Mouse (Mus musculus) adrenal gland, postnatal 14 days (tissue): ENCODE results near the gene Ciao2a. TPM values are rescaled to one million over a fixed set of nuclear protein-coding genes. Genes with fewer than 3 reads are reported as not detected.
A peak's percentile ranks its signal among the peaks of the same experiment; 100 is the strongest.

Source experiments
- DNase-seq: peaks from one replicate; pipeline ENCODE4 v3.0.0; 2021; ENCODE audit warnings: mixed read lengths
- total RNA-seq: library from RNA; stranded (reverse); gene quantifications from 2 replicates; pipeline ENCODE4 v1.2.3, GENCODE M21; 2021

Ciao2a gene
- total RNA-seq, 1 experiment from 2014 or later = 86.2 TPM

DNA sequence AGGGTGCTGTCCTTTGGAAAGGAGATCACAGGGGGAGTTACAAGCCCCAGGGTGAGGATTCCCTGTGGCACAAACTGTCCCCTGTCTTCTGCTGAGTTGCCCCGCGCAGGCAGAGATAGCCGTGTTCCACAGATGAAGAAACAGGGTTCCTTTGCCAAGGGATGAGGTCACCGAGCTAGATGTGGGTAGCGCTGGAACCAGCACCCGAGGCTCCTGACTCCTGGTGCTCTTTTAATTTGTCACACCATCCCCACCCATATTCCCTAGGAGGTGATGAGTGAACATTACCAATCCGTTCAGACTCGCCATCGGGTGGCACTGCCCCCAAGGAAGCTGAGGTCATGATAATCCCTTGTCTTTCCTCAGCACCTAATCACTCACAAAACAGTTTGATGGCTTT lies 36.6 kb downstream of the Ciao2a start:
- peak; percentile 34 for DNase-seq

DNA sequence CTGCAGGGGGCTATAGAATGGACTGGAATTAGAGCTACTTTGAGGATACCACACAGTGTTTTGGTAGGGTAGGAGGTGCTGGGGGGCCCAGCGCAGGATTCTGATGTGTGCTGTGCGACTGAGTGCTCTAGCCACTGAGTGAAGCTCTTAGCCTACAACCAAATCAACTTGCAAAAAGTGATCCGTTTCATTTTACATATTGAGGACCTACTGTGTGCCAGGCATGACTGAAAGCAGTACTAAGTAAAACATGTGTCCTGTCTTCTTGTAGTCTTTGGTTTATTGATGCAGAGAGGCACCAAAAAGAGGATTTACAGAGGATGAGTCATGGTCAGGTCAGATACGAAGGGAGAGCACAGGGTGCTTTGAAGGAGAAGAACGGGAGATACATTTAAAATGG lies 40.8 kb downstream of the Ciao2a start:
- DNase-seq = no peak

DNA sequence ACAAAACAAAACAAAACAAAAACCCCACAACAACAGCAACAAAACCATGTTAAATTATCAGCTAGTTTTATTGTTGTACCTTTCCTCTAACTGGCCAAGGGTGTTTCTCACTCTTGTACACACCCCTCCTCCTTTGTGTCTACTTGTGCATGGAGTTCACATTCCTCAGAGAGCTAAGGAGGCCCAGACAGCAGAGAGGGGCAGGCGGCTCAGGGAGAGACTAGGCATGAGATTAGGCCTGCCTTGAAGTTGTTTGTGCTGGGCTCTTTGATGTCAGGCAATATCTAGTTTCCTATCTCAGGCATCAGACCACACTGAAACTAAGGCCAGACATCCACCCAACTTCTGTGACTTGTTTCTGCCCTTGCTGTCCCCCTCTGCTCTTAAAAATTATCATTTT lies 41.8 kb downstream of the Ciao2a start:
- no peak for DNase-seq

DNA sequence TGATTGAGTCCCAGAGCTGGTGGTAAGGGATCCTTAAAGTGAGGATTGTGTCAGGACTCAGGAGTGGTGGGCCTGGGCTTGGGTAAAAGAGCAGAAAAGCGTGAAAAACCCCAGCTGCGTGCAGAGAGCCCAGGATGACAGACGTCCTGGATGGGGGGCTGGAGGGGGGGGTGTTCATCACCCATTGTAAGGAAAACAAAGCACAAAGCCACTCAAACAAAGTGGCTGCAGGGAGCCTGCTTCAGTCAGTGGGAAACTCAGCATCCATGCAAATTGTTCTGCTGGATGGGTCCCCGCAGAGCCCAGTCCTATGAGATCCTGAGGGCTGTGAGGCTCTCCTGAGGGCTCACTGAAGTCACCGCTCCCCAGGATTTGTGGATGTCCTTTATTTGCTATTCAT lies 44.1 kb downstream of the Ciao2a start:
- DNase-seq = no peak

GRCm38 (mm10) chr9:66171275-66171921 lies 45.0 kb downstream of the Ciao2a start:
- no peak for DNase-seq

- no peak for DNase-seq
These were observed 47.0 kb downstream of the Ciao2a start for GRCm38 (mm10) chr9:66173316-66173855.

- DNase-seq = no peak
These were observed 48.6 kb downstream of the Ciao2a start for GRCm38 (mm10) chr9:66174985-66175384.

GRCm38 (mm10) chr9:66177975-66178374 lies 51.6 kb downstream of the Ciao2a start:
- DNase-seq = no peak

DNA sequence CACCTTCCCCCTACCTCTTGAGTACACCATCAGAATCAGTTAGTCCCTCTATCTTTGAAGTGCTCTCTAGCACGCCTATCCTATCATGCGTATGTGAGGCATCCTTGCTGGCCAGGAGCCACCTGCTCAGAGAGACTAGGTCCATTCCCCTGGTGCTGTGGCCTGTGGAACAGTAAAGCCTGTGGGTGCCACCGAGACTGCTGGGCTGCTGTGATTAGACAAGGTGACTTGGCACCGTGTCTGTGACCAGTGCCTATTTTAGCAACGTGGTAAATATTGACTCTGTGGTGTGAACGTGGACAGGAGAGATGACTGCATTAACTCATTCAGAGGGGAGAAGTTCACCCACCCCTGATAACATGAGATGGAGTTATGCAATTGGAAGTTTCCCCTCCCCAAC lies 53.4 kb downstream of the Ciao2a start:
- no peak for DNase-seq

GRCm38 (mm10) chr9:66181126-66181825 lies 54.9 kb downstream of the Ciao2a start:
- DNase-seq = no peak

GRCm38 (mm10) chr9:66181826-66182678 lies 55.6 kb downstream of the Ciao2a start:
- DNase-seq = no peak

GRCm38 (mm10) chr9:66182679-66182993 lies 56.2 kb downstream of the Ciao2a start:
- no peak for DNase-seq

GRCm38 (mm10) chr9:66183023-66183422 lies 56.6 kb downstream of the Ciao2a start:
- DNase-seq = no peak

DNA sequence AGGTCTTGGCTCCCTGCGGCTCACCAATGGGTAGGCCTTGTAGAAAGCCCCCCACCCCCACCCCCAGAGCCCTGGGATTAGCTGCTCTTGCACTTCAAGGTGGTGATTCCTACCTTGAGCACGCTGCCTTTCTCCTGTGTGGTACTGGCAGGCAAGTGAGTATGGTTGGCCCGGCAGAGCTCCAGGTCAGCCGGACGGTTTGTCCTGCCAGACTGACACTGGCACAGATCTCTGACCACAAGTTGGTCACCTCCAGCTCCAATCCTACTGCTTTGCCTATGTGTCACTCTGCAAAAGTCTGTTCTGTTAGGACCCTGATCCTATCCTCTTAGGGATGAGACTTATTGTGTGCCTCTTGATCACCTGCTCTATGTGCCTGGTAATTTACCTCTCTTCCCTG lies 58.2 kb downstream of the Ciao2a start:
- no peak for DNase-seq

DNA sequence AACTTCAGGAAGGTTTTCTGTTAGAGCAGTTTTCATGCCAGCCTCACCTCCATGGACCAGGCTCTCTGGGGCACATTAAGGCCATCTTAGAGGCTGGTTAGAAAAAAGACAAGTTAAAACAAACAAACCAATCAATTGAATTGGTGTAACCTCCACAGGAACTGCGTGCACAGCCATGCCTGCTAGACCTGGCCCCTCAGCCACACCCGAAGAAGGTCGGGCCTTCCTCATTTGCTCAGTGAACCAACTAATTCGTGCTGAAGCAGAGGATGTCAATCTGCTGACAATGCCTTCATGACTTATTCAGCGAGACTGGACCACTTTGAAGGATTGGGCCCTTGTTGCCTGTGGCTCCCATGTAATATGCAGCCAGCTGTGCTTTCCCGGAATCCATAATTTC lies 60.0 kb downstream of the Ciao2a start:
- no peak for DNase-seq

Other genes with a start within 250 kb of the Ciao2a start
- gene Pclaf, start 236.4 kb upstream of the Ciao2a start, total RNA-seq = 16.7 and 19.6 TPM in 2 replicates
- gene Trip4, start 217.8 kb upstream of the Ciao2a start, total RNA-seq = 28.1 and 32.7 TPM in 2 replicates
- gene Csnk1g1, start 217.7 kb upstream of the Ciao2a start, total RNA-seq = 18.8 and 24.2 TPM in 2 replicates
- 322 and 341 TPM in 2 replicates for gene Ppib, start 66.4 kb upstream of the Ciao2a start, total RNA-seq
- 1.2 and 2.3 TPM in 2 replicates for gene Snx22, start 56.9 kb upstream of the Ciao2a start, total RNA-seq
- gene Snx1, start within 50 bp of the Ciao2a start, total RNA-seq = 85.3 and 88.2 TPM in 2 replicates
- gene Dapk2, start 31.6 kb downstream of the Ciao2a start, total RNA-seq = 9.2 and 9.6 TPM in 2 replicates
- 49.1 and 49.2 TPM in 2 replicates for gene Herc1, start 223.8 kb downstream of the Ciao2a start, total RNA-seq